Mouse (Mus musculus) MN1 (cell line): ENCODE results near the gene 1700088E04Rik.

Experiments used
- DNase-seq: peaks from one replicate; pipeline ENCODE4 v3.0.0-alpha.2; 2016; ENCODE audit warnings: low spot score

Gene 1700088E04Rik

GRCm38 (mm10) chr15:79098868-79099267 is 42.2 kb downstream of the 1700088E04Rik start:
- DNase-seq = no peak

- DNase-seq = no peak
These were observed 42.8 kb downstream of the 1700088E04Rik start for GRCm38 (mm10) chr15:79098220-79098619.

- peak; percentile 70 for DNase-seq
These were observed 43.4 kb downstream of the 1700088E04Rik start for GRCm38 (mm10) chr15:79097611-79098025.

- DNase-seq = no peak
These were observed 43.9 kb downstream of the 1700088E04Rik start for GRCm38 (mm10) chr15:79097135-79097534.

GRCm38 (mm10) chr15:79096556-79096955 is 44.5 kb downstream of the 1700088E04Rik start:
- DNase-seq = peak; percentile 52

DNA sequence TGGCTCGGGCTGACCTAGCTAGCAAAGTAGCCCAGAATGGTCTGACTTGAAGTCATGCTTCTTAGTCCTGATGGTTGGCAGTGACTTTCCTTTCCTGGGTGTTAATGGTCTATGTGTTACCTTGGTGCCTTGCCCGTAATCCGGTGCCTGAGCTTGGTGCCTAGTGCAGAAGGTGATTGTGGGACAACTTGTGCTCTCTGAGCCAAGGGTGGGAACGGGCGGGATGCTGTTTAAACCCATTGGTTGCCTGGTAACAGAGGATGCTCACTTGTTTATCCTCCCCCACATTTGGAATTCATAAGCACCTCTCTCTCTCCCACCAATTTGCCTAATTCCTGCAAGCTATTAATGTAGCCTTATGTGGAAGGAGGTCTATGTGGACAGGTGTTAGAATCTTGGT is 45.6 kb downstream of the 1700088E04Rik start:
- DNase-seq = no peak

DNA sequence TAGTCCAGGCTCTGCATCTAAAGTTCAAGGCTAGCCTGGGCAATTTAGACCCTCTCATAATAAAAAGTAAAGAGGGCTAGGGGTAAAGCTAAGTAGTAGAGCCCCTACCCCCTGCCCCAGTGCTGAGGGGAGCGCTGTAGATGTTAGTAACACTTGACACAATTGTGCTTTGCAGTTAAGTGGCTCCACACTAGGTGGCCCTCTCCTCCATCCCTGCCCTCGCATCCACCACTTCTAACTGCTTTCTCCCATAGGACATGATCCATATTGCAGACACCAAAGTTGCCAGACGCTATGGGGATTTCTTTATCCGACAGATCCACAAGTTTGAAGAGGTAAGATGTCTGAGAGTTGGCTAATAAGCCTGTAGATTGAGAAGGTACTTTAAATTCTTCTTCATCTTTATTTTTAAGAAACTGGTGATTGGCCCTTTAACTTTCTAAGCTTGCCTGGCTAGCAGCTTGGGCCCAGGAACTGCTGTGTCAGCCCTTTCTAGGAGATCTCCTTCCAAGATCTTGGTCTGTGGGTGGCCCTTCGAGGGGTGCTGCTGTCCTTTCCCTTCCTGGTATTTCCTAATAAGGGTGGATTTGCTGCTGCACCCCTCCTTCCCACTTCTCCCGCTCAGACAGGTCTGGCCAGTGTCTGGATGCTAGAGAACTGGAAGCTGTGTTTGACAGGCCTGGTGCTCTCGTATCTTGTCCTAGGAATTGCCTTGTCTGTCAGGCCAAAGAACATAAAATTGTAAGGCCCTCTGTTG is 47.8 kb downstream of the 1700088E04Rik start:
- peak; percentile 74 for DNase-seq

DNA sequence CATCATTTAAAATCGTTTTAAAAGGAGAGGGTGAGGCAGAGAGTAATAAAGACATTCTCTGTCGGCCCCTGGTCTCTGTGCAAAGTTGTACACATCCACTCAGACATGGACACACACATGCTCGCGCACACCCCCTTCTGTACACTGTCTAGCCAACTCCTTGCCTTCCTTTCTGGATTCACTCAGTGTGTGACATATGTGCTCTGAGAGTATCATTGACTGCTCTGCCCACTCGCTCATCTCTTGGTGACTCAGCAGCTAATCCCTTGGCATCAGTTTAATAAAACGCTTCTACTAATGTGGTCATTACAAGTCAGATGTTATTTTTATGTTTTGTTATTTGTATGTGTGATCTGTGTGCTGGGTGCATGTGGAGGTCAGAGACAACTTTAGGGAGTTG is 48.8 kb downstream of the 1700088E04Rik start:
- DNase-seq = peak; percentile 67

GRCm38 (mm10) chr15:79079567-79079966 is 61.5 kb downstream of the 1700088E04Rik start:
- no peak for DNase-seq
